Mouse (Mus musculus): ENCODE data around the gene Stk4.

Gene Stk4

DNA sequence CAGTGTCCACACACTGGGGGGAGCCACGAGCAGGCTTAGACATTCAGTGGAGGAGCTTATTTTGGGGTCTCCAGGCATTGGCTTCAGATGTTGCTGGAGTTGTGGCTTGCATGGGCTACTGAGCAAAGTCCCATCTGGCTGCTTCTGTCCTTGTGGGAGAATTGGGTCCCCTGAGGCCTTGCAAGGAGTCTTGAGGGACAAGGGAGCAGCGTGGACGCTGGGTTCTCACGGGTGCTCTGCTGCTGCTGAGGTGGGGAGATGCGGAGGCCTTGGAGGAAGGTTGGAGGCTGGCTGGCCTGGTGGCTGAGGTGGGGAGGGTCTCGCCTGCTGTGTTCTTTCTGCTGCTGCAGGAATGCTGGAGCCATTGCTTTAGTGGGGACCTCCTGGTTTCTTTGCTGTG is 43.9 kb downstream of the Stk4 start:
- in situ Hi-C loops (cut with MboI; ENCODE audit: low pct_unique_long_range_greater_than_20kb in 1 of 2, low sequenced_read_pairs in 2 of 2, unreplicated experiment in 1 of 2), result no loop called here

DNA sequence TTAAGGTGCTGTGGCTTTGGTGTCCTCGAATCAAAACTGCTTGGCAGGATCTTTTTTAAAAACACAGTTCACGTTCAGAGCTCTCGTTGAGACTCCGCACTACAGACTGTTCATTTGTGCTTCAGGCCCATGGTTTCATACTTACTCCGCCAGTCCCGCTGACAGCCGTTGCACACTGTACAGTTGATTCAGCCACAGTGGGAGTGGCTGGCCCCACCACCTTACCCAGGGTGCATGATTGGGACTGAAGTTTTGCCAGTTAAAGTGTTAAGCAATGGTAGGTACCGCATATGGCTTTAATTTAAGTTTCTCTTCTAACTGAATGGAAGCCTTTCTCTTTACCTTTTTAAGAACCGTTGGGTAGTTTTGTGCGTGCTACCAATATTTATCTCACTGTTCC is 45.4 kb downstream of the Stk4 start:
- in situ Hi-C loops (cut with MboI; ENCODE audit: low pct_unique_long_range_greater_than_20kb in 1 of 2, low sequenced_read_pairs in 2 of 2, unreplicated experiment in 1 of 2), result no loop called here

DNA sequence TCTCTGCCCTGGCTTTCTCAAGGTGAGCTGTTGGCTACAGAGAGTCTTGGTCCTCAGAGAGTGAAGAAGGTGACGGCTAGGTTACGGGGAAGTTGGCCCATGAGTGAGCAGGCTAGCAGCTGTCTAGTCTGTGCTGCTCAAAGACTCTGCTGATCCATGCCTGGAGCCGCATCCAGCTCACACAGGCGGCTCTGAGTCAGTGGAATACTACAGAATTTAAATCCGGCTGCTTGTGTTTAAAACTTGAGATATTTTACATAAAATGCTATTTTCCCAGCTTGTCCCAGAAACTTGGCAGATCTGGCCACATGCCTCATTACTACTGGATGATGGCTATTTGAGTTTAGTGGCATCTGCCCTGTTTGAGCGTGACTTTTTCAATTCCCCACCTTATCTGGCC is 49.4 kb downstream of the Stk4 start:
- in situ Hi-C loops (cut with MboI; ENCODE audit: low pct_unique_long_range_greater_than_20kb in 1 of 2, low sequenced_read_pairs in 2 of 2, unreplicated experiment in 1 of 2), result no loop called here

DNA sequence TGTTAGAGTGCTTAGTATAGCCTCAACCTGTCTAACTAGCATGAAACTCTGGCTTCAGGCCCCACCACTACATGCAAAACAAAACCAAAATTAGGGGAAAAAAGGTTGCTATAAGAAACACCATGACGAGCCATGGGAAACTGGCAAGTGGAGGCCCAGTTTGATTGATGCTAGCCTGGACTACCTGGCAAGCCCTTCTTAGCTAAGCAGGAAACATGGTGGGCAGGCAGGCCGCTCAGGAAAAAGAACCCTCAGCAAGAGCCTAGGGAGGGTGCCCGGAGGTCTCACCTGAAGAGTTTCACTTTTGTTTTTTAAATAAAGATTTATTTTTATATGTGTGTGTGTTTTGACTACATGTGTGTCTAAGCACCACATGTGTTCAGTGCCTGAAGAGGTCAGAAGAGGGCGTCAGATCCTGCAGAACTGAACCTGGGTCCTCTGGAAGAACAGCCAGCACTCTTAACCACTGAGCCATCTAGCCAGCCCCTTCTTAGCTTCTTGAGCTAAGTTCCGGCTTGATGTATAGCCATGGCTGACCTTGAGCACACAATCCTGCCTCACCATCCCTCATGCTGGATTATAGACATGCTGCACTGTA is 53.1 kb downstream of the Stk4 start:
- in situ Hi-C loops (cut with MboI; ENCODE audit: low pct_unique_long_range_greater_than_20kb in 1 of 2, low sequenced_read_pairs in 2 of 2, unreplicated experiment in 1 of 2), result no loop called here

DNA sequence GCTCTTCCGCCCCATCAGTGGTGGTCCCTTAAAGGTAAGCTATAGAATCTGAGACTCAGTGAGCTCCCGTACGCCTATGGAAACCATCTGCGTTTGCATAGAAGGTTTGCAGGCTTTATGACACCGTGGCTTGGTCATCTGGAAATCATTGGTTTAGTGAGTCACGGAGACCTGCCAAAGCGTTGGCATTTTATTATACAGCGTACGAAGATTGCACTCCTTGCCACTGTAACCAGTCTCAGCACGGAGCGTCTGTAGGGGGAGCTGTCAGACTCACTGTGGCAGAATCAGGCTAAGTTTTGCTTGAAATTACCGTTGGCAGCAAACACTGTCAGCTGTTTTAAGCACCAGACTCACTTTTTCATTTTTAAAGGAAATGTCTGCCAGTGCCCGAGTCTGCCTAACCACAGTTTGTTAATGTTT is 56.4 kb downstream of the Stk4 start:
- in situ Hi-C loops (cut with MboI; ENCODE audit: low pct_unique_long_range_greater_than_20kb in 1 of 2, low sequenced_read_pairs in 2 of 2, unreplicated experiment in 1 of 2), result no loop called here

DNA sequence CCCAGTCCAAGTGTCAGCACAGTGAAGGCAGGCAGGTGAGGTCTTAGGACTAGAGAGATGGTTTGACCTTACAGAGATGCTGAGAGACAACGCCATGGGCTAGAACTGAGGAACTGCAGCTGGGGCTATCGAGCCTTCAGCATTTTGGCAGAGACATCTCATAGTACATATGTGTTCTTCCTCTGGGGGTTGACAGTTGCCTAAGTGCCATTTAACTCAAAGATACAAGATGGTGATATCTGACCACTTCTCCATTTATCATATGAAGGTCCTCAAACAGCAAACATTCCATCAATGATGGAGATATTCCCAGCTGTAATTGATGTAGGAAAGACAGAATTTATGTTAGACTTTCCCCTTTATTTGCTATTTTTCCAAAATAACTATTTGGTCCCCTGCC is 57.2 kb downstream of the Stk4 start:
- in situ Hi-C loops (cut with MboI; ENCODE audit: low pct_unique_long_range_greater_than_20kb in 1 of 2, low sequenced_read_pairs in 2 of 2, unreplicated experiment in 1 of 2), result no loop called here

DNA sequence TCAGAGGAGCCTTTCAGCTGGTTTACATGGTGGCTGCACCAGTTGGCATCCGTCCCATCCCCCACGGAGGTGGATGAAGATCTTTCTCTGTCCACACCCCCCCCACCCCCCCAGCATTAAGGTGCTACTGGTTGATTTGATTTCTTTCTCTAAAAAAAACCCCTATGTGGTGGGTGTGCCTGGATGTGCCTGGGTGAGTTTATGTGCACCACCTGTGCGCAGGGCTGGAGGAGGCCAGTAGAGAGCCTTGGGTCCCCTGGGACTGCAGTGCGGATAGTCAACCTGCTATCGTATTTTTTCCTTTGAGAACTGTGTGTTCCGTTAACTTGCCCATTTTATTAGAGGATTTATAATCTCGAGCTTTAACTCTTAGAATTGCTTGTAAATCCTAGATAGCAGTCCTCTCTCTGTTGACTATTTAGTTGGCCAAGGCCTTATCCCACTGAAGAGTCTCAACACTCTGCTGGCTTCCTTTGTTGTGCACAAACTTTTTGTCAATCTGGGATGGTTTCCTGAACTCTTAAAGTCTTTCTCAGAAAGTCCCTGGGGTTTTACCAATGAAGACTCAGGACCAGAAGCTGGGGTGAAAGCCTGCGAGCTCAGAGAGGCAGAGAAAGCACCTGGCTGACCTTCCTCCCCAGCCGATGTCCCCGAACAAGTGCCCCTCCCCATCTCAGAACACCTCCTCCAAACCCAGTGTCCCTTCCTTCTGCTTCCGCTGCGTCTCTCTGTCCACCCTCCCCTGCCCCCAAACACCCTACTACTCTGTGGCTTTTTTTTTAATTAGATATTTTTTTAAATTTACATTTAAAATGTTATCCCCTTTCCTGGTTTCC is 58.7 kb downstream of the Stk4 start:
- in situ Hi-C loops (cut with MboI; ENCODE audit: low pct_unique_long_range_greater_than_20kb in 1 of 2, low sequenced_read_pairs in 2 of 2, unreplicated experiment in 1 of 2), result no loop called here

DNA sequence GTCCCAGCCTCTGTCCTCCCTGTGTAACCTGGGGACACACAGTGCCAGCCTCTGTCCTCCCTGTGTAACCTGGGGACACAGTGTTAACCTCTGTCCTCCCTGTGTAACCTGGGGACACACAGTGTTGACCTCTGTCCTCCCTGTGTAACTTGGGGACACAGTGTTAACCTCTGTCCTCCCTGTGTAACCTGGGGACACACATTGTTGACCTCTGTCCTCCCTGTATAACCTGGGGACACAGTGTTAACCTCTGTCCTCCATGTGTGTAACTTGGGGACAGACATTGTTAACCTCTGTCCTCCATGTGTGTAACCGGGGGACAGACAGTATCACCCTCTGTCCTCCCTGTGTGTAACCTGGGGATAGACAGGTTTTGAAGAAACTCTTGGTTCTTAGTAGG is 61.5 kb downstream of the Stk4 start:
- in situ Hi-C loops (cut with MboI; ENCODE audit: low pct_unique_long_range_greater_than_20kb in 1 of 2, low sequenced_read_pairs in 2 of 2, unreplicated experiment in 1 of 2), result no loop called here

DNA sequence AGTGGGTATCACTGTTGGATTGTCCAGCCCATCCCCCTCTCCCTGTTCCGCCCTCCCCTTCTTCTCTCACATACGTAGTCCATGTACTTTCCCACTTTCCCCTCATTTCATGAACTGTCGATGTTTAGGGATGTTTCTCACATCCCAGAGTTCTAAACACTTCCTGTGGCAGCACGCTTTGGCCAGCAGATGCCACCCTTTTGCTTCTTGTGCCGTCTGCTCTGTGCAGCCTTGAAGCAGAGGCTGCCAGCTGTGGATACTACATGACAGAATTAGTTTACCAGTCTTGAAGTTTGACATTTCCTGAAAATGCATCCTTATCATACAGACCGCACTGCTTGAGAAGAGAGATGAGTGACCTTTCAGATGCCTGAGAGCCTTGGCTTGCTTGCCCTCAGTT is 64.4 kb downstream of the Stk4 start:
- in situ Hi-C loops (cut with MboI; ENCODE audit: low pct_unique_long_range_greater_than_20kb in 1 of 2, low sequenced_read_pairs in 2 of 2, unreplicated experiment in 1 of 2), result no loop called here

DNA sequence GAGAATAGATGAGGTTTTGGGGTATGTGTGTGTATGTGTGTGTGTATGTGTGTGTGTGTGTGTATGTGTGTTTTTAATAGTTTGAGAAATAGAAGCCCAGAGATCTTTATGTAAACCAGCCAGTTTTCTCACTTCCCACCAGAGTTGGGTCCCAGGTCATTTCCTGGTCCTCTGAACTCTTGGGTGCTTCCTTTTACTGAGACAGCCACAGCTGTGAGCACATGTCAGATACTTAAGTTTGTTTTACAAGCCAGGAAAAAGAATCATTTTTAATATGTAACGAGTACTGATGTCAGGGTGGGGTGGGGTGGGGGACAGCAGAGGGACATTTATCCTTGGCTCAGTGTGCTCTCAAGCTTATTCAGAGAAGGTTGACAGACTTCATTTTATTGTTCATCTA is 65.2 kb downstream of the Stk4 start:
- in situ Hi-C loops (cut with MboI; ENCODE audit: low pct_unique_long_range_greater_than_20kb in 1 of 2, low sequenced_read_pairs in 2 of 2, unreplicated experiment in 1 of 2), result no loop called here

DNA sequence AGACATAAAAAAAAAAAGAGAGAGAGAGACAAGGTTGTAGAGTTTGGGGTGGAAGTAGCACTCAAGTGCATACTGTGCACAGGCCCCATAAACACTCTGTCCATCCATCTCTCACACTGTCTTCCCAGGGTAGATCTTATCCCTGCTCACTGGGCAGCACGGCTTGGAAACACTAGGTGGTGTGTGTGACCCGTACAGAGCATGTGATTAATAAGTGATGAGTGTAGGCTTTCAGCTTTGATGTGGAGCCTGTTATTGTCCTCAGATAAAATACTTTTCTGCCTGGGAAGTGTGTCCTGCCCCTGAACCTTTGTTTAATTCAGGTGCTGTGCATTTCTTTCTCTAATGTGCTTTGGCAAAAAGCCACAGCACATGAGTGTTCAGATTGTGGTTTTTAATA is 66.3 kb downstream of the Stk4 start:
- in situ Hi-C loops (cut with MboI; ENCODE audit: low pct_unique_long_range_greater_than_20kb in 1 of 2, low sequenced_read_pairs in 2 of 2, unreplicated experiment in 1 of 2), result no loop called here

DNA sequence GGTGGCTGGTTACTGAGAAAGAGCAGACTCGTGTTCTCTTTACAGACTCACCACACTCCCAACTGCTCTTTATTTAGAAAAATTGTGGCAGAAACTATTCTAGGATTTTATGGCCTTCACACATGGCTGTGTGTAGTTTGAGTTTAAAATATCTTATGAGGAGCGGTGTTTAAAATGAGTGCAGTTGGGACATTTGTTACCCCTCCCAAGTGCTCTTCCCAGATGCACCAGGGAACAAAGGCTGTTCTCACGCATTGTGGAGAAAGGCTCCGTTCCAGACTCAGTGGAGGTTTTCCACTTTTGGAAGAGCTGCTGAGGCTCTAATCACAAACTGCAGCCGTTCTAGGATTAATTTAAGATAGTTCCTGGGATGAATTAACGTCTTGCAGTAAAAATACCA is 67.6 kb downstream of the Stk4 start:
- in situ Hi-C loops (cut with MboI; ENCODE audit: low pct_unique_long_range_greater_than_20kb in 1 of 2, low sequenced_read_pairs in 2 of 2, unreplicated experiment in 1 of 2), result no loop called here

DNA sequence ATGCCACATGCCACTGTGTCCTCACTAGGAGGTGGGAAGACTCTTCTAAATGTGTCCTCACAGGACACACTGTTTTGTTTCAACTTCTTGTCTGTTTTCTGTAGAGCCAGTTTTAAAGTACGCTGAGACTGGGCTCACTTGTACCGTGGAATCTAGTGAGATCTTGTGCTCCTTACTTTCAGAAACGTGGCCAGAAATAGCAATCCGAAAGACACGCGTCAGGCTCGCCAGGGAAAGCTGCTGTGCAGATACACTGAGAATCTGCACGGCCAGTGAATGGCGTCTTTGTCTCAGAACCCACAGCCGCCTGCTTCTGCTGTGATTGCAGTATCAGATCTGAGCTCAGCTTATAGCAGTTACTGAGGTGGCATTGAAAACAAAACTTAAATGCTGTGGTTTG is 71.9 kb downstream of the Stk4 start:
- in situ Hi-C loops (cut with MboI; ENCODE audit: low pct_unique_long_range_greater_than_20kb in 1 of 2, low sequenced_read_pairs in 2 of 2, unreplicated experiment in 1 of 2), result no loop called here

DNA sequence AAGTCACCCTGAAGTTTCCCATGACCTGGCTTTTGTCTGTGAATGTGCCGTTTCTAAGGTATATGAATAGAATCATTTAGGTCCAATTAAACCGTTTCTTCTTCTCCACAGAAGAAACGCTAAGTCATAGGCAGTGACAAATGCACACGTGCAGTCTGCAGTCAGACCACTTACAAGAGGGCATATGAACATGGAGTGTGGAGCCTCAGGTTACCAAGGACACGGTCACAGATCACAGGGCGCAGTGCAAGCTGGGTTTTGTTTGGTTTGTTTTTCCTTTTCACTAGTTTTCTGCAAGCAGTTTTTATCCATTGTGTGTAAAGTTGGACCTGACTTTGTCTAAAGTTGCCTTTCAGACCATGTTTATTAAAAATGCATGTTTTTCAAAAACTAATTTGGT is 73.9 kb downstream of the Stk4 start:
- in situ Hi-C loops (cut with MboI; ENCODE audit: low pct_unique_long_range_greater_than_20kb in 1 of 2, low sequenced_read_pairs in 2 of 2, unreplicated experiment in 1 of 2), result no loop called here

DNA sequence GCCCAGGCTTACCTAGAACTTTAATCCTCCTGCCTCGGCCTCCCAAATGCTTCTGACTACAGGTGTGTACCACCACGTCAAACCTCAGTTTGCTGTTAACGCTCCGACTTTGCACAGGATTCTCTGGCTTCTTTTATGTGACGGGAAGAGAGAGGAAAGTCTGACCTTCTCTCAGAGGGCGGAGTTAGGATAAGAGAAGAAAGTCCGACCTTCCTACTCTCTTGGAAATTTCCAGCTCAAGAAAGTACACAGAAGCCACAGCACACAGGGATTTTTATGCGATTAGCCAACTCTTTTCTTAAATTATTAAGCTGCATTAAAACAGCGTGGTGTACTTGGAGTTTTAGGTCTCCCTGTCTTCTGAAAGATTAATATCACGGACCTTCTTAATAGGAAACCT is 74.4 kb downstream of the Stk4 start:
- in situ Hi-C loops (cut with MboI; ENCODE audit: low pct_unique_long_range_greater_than_20kb in 1 of 2, low sequenced_read_pairs in 2 of 2, unreplicated experiment in 1 of 2), result no loop called here

DNA sequence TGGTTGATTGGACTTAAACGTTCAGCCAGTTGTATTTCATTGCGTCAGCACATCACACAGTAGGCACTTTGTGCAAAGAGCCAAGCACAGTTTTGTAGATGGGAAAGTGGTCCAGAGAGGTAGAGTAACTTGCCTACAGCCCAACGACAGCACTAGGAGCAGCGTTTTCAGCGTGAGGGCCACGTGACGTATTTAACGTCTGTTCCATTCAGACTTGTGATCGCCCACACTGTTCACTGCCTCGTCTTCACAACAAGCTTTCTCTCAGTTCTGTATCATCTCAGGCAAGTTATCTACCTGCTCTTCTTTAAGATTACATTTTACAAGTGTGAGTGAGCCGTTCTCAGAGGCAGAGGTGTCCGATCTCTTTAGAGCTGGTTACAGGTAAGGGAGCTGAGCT is 76.4 kb downstream of the Stk4 start:
- in situ Hi-C loops (cut with MboI; ENCODE audit: low pct_unique_long_range_greater_than_20kb in 1 of 2, low sequenced_read_pairs in 2 of 2, unreplicated experiment in 1 of 2), result no loop called here

DNA sequence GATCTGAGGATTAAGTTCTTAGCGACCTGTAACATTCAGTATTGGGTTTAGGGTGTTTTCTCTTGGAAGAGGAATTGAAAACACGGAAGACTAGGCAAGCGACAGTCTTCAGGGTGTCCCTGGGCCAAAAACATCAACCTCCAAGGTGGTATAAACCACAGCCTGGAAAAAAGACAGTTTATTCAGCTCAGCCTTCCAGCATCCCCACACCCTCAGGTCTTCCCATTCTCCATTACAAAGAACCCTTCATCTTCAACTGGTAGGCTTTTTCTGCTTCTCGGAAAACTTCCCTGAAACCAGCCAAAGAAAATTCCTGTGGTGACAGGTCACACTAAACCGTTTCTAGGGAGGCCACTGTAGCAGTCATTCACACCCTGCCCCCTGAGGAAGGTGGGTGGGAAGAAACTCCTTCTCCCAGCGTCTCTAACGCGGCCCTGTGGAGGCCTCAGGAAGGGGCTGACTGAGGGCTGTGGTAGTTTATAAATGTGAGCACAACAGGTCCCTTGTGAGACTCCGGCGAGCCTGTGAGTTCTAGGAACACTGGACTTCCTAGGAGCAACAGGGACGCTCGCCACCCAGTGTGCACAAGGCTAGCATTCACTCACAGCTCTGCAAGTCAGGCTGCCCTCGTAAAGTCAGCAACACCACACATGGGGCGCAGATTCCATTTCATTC is 80.1 kb downstream of the Stk4 start:
- in situ Hi-C loops (cut with MboI; ENCODE audit: low pct_unique_long_range_greater_than_20kb in 1 of 2, low sequenced_read_pairs in 2 of 2, unreplicated experiment in 1 of 2), result no loop called here

DNA sequence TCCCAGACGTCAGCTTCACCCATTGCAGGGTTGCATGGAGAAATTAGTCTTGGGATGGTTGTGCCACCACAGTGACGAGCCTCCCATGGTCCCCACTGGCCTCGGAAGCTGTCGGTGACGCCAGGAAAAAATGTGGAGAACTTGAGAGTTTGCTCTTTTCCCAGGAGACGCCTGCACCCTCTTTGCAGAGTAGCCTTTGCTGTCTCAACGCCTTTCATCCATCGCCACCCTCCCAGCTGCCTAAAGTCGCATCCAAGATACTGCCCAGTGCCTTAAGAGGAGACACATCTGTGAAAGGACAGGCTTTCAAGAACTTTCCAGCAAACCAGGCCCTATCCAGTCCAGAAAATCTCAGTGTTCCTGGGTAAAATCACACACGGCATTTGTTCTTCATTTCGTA is 82.2 kb downstream of the Stk4 start:
- in situ Hi-C loops (cut with MboI; ENCODE audit: low pct_unique_long_range_greater_than_20kb in 1 of 2, low sequenced_read_pairs in 2 of 2, unreplicated experiment in 1 of 2), result no loop called here

DNA sequence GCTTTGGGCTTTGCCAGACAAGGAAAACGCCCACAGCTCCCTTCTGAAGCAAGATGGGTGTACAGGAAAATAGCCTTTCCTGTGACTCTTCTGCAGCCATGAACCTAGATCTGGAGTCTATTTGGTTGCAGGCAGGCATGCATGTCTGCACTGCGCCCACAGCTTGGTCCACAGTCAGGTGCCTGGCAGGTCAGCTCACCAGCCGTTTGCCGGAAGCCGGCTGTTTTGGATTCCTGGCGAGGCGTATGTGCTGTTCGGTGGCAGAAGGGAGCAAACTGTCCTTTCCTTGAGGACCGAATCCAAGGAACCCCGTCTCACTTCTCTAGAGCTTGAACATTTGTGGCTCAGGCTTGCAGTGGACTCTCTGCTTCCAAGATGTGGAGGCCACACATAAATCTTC is 83.9 kb downstream of the Stk4 start:
- in situ Hi-C loops (cut with MboI; ENCODE audit: low pct_unique_long_range_greater_than_20kb in 1 of 2, low sequenced_read_pairs in 2 of 2, unreplicated experiment in 1 of 2), result no loop called here

DNA sequence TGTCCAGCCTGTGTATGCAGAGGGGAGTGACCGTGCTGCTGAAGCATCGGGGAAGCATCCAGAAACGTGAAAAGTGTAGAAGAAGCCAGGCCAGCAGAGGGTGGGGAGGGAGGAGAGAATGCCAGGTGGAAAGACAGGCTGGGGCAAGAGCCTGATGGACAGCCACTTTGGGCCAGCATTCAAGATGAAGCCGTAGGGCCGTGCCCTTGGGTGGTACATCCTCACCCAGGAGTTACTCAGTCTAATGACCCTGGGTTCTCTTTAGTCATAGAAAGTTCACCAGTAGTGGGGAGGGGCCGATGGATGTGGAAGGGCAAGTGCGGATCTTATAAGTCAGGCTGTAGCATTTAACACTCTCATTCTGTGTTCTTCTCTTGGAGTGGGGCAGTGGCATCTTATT is 86.0 kb downstream of the Stk4 start:
- in situ Hi-C loops (cut with MboI; ENCODE audit: low pct_unique_long_range_greater_than_20kb in 1 of 2, low sequenced_read_pairs in 2 of 2, unreplicated experiment in 1 of 2), result no loop called here

Measured in mouse embryonic stem cell (cell line).